Mouse (Mus musculus): ENCODE results near the gene Kng1.
A peak's percentile ranks its signal among the peaks of the same experiment; 100 is the strongest.
"Not testable (repeated sequence)": the region's sequence is repeated elsewhere in the genome, so short reads cannot be mapped to it uniquely, and the experiment has no call there.

Kng1 gene

DNA sequence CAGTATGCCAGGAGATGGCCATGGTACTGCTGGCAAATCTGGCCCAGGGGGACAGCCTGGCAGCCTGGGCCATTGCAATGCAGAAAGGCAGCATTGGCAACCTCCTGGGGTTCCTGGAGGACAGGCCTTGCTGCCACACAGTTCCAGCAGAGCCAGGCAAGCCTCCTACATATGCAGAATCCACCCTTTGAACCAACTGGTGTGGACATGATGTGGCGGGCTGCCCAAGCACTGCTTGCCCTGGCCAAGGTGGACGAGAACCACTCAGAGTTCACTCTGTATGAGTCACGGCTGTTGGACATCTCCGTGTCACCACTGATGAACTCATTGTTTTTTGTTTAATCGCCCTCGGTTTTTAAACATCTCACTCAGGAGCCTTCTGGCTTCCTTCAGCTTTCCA is 36.5 kb downstream of the Kng1 start:
- no peak for DNase-seq (ENCODE audit: low spot score in 2 of 2)

DNA sequence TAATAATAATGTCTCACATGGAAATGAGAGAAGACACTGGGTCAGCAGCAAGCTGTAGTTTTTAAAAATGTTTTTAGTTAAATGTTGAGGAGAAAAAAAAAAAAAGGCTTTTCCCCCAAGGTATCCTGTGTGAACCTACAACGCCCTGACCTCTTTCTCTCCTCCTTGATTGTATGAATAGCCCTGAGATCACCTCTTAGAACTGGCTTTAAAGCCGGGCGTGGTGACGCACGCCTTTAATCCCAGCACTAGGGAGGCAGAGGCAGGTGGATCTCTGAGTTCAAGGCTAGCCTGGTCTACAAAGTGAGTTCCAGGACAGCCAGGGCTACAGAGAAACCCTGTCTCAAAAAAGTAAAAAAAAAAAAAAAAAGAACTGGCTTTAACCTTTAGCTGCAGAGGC is 37.9 kb downstream of the Kng1 start:
- not testable (repeated sequence) for DNase-seq (ENCODE audit: low spot score in 2 of 2)

DNA sequence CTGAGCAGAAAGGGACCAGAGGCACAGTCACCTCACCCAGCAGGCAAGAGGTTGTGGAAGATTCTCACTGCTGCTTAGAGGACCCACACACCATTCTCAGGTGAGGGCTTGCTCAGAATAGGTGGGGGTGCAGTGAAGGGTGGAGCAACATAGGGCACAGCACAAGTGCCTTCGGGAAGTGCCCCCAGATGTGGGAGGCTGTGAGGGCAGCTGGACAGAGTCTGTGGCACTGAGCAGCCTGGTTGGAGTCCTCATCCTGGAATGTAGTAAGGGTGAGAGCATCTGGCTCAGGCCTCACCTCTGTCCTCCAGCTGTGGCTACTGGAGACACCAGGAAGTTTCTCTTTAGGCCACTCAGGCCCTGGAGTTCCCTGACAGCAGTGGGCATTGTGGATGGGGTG is 39.2 kb downstream of the Kng1 start:
- not testable (repeated sequence) for DNase-seq (ENCODE audit: low spot score in 2 of 2)

DNA sequence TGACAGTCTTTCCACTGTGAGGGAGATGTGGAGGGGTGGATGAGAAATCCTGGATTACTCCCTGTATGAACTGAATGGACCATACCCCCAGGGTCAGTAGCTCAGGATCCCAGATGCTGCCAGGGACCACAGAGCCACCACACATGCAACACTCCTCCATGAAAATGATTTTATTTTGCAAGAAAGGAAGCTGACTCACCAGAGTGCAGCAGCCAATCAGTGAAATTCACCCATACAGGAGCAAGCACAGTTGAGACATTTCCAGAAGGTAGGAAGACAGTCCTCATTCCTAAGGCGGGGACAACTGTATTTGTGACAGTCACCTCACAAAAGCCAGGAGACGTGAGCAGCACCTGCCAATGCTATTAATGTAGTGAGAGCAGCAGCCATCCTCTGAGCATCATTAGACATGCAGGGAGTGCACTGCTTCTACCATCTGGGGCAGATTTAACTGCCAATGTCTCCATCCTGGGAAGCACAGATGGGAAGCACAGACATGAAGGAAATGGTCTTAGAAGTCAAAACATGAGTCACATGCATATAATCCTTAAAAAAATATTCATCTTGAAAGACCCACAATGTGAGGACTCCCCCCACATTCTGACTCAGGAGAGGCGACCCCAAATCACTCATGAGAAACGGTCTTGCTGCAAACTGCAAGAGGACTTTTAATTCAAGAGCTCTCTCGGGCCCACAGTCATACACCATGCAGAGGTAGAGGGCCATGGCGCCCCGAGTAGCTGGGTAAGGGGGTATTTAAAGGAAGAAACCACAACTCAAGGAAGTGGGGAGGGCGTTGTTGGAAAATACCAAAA is 39.8 kb downstream of the Kng1 start:
- DNase-seq (ENCODE audit: low spot score in 2 of 2), result not testable (repeated sequence)

DNA sequence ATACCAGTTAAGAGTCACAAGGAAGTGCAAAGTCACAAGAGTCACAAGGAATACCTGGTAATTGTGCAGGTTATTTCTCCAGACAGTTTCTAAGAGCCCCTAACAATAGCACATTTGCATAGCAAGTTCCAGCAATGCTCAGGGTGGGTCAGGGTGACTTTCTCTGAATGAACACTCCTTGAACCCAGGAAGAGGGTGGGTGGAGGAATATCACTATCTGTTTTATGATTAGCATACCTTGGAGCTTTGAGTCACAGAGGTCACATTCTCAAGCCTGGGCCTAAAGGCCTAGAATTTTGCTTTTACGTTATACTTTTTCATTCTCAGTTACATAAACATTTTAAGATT is 40.4 kb downstream of the Kng1 start:
- DNase-seq (ENCODE audit: low spot score in 2 of 2), result not testable (repeated sequence)

DNA sequence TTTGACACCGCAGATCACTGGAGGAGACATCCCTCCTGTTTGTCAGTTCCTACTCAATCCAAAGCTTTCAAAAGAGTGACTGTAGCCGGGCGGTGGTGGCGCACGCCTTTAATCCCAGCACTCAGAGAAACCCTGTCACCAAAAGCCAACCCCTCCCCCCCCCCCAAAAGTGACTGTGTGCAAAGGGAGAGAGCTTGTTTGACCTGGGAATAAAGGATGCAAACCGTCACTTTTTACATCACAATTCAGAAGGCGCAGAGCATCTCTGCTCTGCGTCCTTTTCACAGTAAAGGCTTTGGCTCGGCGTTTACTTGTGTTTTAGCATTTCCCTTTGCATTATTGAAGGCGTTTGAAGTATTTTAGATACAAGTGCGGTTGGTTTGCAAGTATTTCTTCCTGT is 42.0 kb downstream of the Kng1 start:
- DNase-seq (ENCODE audit: low spot score in 2 of 2), result no peak

DNA sequence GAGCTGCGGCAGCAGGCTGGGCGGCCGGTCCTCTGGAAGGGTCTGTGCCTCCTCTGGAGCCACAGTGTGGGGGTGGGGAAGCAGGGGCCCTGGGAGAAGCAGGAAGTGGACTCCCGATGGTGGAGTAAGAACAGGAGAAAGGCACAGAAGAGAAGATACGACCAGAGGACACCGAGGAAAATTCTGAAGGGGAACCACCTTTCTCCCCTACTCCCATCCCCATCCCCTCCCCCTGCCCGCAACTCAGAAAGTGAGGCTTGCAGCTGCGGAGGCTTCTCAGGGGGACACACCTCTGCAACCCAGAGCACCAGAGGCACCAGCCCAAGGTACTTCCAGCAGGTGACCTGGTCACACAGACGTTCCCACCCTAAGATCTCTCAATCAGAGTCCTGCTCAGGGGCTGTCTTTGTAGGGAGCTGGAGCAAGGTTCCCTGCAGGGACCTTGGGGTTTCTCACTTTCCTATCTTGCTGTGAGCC is 42.5 kb downstream of the Kng1 start:
- no peak for DNase-seq (ENCODE audit: low spot score in 2 of 2)

DNA sequence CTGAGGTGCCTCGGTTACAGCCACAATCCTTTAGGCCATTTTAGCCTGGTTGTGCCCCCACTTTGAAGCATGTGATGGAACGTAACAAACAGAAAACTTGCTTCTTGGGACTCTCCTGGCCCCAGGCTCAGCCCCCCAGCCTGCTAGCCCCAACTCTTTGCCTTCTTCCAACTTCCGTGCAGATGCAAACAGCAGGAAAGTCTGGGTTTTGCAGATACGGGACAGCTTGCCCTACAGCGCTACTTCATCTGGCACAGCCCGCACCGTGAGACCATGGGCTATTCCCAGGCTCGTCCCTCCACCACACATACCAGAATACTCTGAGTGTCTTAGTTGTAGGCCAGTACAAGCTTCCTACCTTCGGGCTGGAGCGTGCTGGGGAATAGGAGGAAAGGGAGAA is 42.9 kb downstream of the Kng1 start:
- DNase-seq (ENCODE audit: low spot score in 2 of 2), result no peak

DNA sequence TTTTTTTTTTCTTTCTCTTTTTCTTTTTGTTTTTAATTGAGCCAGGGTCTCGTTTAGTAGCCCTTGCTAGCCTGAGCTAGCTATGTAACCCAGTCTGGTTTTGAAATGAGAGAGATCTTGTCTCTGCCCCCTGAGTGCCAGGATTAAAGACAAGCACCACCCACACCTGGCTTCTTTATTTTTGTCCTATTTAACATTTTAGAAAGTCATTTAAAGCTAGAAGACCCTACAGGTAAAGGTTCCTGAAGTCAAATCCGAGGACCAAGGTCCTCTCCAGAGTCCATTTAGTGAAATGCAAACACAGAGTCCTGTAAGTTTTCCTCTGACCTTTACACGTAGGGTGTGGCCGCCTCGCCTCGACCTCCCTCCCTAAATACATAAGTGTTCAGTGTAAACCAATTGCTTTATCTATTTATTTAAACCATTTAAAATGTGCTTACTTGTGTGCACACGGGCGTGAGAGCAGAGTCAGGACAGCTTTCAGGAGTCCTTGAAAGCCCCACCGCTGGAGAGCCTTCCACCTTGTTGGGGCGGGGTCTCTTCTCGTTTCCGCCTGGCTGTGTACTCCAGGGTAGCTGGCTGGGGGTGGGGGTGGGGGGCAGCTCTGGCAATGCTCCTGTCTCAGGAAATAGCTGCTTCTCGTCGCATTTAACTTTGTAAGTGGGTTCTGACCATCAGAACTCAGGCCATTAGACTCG is 44.8 kb downstream of the Kng1 start:
- no peak for DNase-seq (ENCODE audit: low spot score in 2 of 2)

DNA sequence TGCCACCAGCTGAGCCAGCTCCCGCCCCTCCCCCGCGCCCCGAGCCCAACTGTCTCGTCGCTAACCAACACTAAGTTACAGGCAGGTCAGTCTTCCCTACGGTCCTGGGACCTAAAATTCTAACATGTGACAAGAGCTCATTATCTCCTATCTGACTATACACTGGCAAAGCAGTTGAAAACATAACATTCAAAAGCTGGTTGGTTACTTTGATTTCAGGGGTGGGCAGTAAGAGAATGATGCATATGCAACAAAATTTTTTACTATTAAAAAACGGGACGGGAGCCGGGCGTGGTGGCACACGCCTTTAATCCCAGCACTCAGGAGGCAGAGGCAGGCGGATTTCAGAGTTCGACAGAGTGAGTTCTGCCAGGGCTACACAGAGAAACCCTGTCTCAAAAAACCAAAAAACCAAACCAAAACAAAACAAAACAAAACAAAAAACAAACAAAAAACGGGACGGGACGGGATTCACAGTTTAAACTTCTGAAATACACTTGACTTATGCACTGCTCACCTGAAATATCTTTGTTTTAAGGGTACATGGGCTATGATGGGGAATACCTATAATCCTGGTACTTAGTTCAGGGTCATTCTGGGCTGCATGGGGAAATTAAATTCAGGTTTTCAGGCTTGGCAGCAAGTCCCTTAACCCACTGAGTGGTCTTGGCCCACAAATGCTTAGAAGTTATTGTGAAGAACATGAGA is 45.5 kb downstream of the Kng1 start:
- no peak for DNase-seq (ENCODE audit: low spot score in 2 of 2)

DNA sequence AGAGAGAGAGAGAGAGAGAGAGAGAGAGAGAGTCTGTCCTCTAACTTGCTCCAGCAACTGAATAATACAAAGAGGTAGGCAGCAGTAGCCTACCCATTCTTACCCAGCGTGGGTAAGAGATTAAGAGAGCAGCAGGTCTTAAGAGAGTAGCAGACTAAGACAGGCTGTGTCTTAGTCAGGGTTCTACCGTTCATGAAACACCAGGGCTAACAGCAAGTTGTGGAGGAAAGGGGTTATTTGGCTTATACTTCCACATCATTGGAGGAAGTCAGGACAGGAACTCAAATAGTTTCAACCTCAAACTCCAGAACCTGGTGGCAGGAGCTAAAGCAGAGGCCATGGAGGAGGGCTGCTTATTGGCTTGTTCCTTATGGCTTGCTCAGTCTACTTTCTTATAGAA is 46.2 kb downstream of the Kng1 start:
- DNase-seq (ENCODE audit: low spot score in 2 of 2), result no peak

DNA sequence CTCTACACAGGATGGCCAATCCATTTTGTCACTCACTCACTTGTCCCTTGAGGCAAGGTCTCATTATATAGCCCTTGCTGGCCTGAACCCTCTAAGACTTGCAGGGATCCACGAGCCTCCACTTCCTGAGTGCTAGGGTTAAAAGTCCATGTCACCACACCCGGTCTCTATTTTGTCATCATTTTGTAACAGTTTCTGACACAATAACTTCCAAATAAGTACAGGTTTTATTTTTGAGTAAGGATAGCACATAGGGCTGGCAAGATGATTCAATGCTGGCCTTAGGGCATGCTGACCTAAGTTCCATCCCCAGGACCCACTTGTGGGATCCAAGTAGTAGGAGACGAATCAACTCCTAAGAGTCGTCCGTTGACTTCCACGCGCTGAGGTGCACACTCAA is 48.5 kb downstream of the Kng1 start:
- DNase-seq (ENCODE audit: low spot score in 2 of 2), result no peak

DNA sequence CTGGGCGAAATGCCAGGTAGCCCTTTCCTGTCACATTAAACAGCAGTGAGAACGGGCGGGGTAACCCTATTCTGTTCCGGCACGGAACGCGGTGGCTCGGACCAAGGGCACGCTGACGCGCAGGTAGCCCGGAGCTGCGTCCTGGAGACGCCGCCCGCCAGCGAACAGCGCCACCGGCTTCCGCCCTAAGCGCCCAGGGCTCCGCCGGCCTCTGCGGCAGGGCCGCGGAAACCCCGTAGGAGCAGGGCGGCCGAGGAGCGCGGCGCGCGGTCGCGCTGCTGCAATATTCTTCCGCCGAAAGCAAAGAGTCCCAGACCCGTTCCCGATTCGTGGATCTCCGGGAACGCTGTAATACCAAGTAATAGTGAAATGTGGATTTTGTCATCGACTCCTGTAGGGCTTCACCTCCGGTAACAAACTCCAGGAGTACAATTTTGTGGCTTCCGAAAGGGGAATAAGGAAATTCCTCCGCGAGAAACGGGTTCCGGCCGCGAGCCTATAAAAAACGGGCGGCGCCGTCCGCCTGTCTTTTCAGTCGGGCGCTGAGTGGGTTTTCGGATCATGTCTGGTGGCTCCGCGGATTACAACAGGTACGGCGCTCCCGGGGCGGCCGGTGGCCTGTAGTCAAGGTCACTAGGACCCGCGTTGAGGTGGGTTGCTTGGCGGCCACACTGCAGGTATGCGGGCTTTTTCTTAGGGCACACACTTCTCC is 49.7 kb downstream of the Kng1 start, which contains the start of gene Eif4a2:
Gene Eif4a2, plus strand, starts transcription at position 214 of the 712 bp plus-strand sequence.
- DNase-seq (ENCODE audit: low spot score in 2 of 2), result peak; percentile 92 to 93

DNA sequence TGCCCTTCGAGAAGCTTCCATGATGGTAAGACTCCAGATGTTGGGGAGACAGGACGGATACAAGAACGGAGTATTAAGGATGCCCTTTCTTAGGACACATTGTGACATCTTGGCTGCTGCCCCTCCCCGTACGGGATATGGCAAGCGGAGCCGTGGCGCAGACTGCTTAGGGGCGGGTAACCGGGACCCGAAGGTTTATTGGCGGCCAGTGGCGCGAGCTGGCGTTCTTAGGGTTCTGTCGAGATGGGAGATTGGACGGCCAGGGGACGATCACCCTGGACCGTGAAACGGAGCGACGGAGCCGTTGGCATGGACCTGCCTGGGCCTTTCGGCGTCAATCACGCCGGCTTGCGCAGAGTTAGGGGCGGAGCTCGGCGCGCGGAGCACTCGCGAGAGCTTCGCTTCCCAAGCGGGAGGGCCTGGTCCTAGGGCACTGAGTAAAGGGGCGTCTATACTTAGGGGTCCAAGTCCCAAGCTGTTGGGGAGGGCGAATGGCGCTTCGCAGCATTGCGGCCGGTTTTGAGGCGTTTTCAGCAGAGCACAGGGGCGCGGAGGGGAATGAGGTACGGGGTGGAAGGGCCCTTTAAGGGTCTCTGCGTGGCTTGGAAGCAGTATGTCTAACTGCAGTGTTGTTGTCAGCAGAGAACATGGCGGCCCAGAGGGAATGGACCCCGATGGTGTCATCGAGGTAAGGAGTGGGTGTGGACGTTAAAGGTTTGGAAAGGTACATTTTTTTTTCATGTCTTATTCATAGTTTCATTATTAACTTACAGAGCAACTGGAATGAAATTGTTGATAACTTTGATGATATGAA is 50.5 kb downstream of the Kng1 start:
- DNase-seq (ENCODE audit: low spot score in 2 of 2), result peak; percentile 85 to 86

DNA sequence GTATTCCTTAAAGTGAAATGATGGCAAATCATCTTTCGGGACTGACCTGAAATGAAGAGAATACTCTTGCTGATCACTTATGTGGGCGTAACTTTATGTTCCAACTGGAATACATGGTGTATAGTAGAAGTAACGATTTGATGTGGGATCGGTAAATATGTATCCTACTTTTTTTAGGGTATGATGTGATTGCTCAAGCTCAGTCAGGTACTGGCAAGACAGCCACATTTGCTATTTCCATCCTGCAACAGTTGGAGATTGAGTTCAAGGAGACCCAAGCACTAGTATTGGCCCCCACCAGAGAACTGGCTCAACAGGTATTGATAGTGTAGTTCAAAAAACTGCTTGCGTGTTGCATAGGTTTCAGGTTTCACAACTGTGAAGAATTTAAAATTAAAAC is 51.3 kb downstream of the Kng1 start:
- DNase-seq (ENCODE audit: low spot score in 2 of 2), result no peak

DNA sequence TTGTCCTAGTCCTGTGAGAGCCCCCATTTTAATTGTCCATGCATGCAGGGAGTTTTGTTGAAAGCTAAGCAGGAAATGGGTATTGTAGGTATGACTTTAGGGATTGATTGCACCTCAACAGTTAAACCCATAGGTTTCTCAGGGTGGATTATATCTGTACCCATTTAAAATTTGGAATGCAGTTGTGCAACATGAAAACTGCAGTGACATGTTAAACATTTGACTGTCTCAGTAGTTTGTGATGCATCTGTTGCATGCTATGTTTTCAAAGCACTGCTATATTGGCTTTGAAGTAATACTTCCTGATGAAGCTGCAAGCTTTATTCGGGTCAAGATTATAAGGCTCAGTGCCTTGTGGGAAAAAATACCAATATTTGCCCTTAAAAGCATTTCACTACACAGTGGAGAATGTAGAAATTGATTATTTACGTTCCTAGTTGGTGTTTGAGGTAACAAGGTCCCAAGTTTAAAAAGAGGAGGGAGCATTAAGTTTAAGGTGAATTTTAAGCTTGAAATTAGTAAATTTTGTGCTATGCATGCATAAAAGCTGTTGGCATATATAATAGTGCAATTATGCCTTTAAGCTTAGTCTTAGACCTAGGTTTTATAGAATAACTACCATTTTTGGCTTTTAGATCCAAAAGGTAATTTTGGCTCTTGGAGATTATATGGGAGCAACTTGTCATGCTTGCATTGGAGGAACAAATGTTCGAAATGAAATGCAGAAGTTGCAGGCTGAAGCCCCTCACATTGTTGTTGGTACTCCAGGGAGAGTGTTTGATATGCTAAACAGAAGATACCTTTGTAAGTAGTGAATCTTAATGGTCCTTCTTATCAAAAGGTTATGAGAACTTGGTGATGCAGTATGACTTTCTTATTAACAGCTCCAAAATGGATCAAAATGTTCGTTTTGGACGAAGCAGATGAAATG is 52.0 kb downstream of the Kng1 start:
- DNase-seq (ENCODE audit: low spot score in 2 of 2), result no peak

DNA sequence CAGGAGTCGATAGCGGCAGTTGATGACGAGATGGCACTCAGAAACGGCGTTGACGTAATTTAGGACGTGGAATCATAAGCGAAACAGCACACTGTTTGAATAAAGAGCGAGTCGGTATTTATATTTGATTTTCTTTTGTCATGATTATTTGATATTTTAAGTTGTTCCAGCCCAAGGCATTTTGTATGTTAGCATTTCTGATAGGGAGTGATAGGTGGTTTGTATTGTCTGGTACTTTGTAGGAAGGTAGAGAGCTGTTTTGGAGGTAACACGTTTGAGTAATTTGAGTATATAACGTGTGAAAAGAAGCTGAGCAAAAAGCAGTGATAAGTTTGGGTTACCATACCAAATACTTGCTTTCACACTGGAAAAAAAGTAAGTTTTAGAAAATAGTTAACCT is 54.7 kb downstream of the Kng1 start:
- no peak for DNase-seq (ENCODE audit: low spot score in 2 of 2)

DNA sequence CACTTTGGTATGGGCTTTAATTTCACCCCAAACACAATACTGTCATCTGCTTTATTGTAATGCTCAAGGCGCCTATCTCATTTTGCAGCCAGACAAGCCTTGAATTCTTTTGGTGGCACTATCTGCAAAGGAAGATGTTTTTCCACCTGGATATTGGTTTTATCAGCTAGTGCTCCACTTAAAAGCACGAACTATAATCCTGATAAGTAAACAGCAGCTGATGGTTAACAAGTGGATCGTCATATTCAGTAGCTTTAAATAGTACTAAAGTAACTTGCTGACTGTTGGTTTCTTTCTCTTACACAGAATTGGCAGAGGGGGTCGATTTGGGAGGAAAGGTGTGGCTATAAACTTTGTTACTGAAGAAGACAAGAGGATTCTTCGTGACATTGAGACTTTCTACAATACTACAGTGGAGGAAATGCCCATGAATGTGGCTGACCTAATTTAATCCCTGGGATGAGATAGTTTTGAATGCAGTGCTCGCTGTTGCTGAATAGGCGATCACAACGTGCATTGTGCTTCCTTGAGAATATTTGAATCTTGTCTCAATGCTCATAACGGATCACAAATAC is 55.3 kb downstream of the Kng1 start:
- no peak for DNase-seq (ENCODE audit: low spot score in 2 of 2)

DNA sequence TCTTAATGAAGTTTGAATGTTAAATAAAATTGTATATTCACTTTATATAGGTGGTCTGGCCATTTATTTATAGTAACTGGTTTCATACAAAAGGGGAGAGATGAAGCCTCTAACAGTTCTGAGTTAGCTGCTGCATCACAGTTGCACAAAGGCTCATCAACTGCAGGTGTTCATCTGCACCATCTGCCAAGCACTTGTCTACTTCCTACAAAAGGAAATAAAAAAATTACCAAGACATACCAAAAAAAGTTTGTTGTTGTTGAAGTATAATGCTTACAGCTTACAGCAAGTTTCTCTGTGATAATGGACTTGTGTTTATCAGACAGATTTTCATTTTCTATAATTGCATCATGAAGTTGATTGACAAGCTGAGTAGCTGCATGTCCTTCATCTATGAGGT is 56.2 kb downstream of the Kng1 start:
- no peak for DNase-seq (ENCODE audit: low spot score in 2 of 2)
